Mouse (Mus musculus): ENCODE data around the gene Klf13. TPM values are rescaled to one million over a fixed set of nuclear protein-coding genes. Genes with fewer than 3 reads are reported as not detected.

Klf13 gene
- polyA plus RNA-seq, 1 experiment from 2014 or later: 24.9 TPM

DNA sequence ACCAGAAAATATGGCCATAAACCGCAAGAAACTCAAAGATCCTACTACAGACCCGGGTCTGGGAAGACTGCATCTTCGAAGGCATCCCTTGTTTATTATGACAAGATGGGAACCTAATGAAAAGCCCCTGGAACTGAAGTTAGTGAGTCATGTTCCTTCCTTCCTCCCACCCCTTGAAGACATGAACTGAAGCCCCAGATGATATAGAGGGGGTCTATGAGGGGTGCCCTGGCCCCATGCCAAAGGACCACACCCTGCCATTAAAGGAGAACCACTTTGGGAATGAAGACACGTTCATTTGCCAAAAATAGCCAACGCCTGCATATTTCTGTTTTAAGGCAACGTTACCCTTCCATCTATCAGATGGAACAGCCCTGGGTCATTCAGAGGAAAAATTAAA lies 50.0 kb downstream of the Klf13 start:
- Histone ChIP-seq H3K9me3 (ENCODE audit: control insufficient read depth, low read length) (no peaks in the 10 kb centered on the region), H3K36me3 (ENCODE audit: control insufficient read depth, insufficient read depth, low read length) (peaks cover 7% of the 10 kb centered on the region; the same call in 1 of the 2 replicates), H3K27ac (ENCODE audit: low read depth, low read length) (no peak overlapping the region), H3K4me3 (ENCODE audit: low read depth, low read length) (no peak overlapping the region), H3K4me2 (ENCODE audit: low read depth, low read length) (no peak overlapping the region), H3K27me3 (ENCODE audit: control insufficient read depth, insufficient read depth, low read length) (no peaks in the 10 kb centered on the region), H3K9ac (replicated peaks; ENCODE audit: low read depth, low read length) (no peak overlapping the region), H3K4me1 (ENCODE audit: control insufficient read depth, insufficient read depth, low read length) (no peaks in the 10 kb centered on the region)
- WGBS: 88% methylated on average over 6 of the region's 6 CpGs
- no peak for ATAC-seq (ENCODE audit: low read depth)

DNA sequence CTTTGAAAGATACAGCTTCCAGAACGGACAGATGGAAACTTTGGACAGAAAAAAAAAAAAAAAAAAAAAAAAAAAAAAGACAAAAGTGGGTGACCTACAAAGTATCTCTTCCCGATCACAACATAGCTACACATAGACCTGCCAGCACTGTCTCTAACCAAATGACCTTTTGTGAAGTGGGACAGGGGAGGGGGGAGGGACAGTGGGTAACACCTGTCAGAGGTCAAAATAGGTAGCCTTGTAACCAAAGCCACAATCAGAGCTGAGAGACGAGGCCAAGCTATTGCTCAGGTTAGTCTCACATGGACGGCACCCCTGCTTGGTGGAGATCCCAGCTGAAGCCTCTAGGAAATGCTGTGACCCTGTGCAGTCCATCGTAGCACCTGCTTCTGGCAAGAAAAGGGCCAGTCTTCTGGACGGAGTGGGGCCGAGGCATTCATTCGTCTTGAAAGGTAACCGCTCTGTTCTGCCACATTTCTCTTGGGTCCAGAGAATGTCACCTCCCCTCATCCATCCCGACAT lies 51.1 kb downstream of the Klf13 start:
- H3K27ac ChIP-seq (ENCODE audit: low read depth, low read length): no peak overlapping the region
- peaks cover 7% of the 10 kb centered on the region; the same call in 1 of the 2 replicates for H3K36me3 ChIP-seq (ENCODE audit: control insufficient read depth, insufficient read depth, low read length)
- no peak overlapping the region for H3K4me3 ChIP-seq (ENCODE audit: low read depth, low read length)
- ATAC-seq (ENCODE audit: low read depth): no peak
- 89% methylated on average over 10 of the region's 10 CpGs for WGBS
- no peak overlapping the region for H3K4me2 ChIP-seq (ENCODE audit: low read depth, low read length)
- no peaks in the 10 kb centered on the region for H3K4me1 ChIP-seq (ENCODE audit: control insufficient read depth, insufficient read depth, low read length)
- H3K27me3 ChIP-seq (ENCODE audit: control insufficient read depth, insufficient read depth, low read length): no peaks in the 10 kb centered on the region
- no peaks in the 10 kb centered on the region for H3K9me3 ChIP-seq (ENCODE audit: control insufficient read depth, low read length)
- no peak overlapping the region for H3K9ac ChIP-seq (replicated peaks; ENCODE audit: low read depth, low read length)

DNA sequence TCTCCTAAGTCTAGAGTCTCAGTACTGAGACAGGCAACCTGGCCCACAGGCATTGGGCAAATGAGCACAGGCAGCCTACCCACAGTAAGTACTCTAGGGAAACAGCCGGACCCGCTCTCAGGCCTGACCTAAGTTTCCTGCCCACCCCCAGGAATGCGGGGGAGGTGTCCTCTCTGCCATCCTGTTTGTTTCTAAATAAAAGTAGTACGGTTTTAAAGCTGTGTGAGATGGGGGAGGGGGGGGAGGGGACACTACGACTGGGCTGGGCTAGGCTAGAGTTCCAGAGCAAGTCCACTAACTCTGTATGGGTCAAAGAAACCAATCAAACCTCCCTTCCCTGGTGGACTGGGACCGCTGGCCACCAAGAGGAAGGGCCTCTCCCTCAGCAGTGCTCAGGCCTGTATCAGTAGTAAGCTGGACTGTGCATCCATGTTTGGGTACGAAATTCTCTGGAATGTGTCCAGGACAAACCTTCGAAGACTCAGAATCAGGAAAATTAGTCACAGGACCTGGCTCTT lies 51.6 kb downstream of the Klf13 start:
- Histone ChIP-seq H3K9ac (replicated peaks; ENCODE audit: low read depth, low read length) (no peak overlapping the region), H3K4me3 (ENCODE audit: low read depth, low read length) (no peak overlapping the region), H3K4me1 (ENCODE audit: control insufficient read depth, insufficient read depth, low read length) (no peaks in the 10 kb centered on the region), H3K27me3 (ENCODE audit: control insufficient read depth, insufficient read depth, low read length) (no peaks in the 10 kb centered on the region), H3K27ac (ENCODE audit: low read depth, low read length) (no peak overlapping the region), H3K36me3 (ENCODE audit: control insufficient read depth, insufficient read depth, low read length) (peaks cover 7% of the 10 kb centered on the region; the same call in 1 of the 2 replicates), H3K9me3 (ENCODE audit: control insufficient read depth, low read length) (no peaks in the 10 kb centered on the region), H3K4me2 (ENCODE audit: low read depth, low read length) (no peak overlapping the region)
- no peak for ATAC-seq (ENCODE audit: low read depth)
- WGBS: 68% methylated on average over 8 of the region's 8 CpGs

DNA sequence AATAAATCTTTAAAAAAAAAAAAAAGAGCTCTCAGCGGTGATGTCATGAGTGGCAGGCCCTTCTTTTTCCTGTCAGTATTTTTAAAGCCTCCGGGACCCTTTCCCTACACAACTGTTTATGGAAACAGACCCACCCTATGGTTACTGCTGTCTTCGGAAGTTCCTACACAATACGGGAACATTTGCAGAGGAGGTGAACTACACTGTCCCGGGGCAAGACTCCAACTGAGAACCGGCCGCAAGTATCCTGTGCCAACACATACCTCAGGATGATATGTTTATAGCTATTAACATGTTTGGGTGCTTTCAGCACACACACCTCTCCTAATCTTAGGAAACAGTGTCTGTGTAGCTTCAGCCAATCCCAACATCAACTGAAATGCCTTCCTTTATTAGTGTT lies 53.7 kb downstream of the Klf13 start:
- 90% methylated on average over 7 of the region's 7 CpGs for WGBS
- H3K27ac ChIP-seq (ENCODE audit: low read depth, low read length): no peak overlapping the region
- H3K9me3 ChIP-seq (ENCODE audit: control insufficient read depth, low read length): no peaks in the 10 kb centered on the region
- H3K4me2 ChIP-seq (ENCODE audit: low read depth, low read length): no peak overlapping the region
- H3K36me3 ChIP-seq (ENCODE audit: control insufficient read depth, insufficient read depth, low read length): 0 out of 2 replicates have a peak, but pooled peaks cover under 1% of the 10 kb centered on the region
- no peaks in the 10 kb centered on the region for H3K27me3 ChIP-seq (ENCODE audit: control insufficient read depth, insufficient read depth, low read length)
- no peak overlapping the region for H3K9ac ChIP-seq (replicated peaks; ENCODE audit: low read depth, low read length)
- no peak for ATAC-seq (ENCODE audit: low read depth)
- no peaks in the 10 kb centered on the region for H3K4me1 ChIP-seq (ENCODE audit: control insufficient read depth, insufficient read depth, low read length)
- no peak overlapping the region for H3K4me3 ChIP-seq (ENCODE audit: low read depth, low read length)

DNA sequence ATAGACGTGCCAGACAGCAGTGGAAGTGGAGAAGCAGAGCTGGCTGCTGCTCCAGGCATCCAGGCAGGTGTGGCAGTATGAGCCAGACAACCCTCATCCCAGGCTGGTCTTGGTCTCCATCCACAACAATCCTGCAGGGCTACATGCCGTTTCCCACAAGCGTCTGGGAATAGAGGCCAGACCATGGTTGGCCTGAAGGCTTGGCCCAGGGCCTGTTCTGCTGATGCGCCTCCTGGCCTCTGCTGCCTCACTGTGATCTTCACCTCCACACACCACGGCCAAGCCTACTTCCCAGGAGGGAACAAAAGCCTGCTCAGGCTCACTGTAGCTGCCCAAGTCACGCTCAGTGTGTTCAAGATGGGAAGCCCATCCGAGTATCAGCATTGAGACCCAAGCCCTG lies 56.0 kb downstream of the Klf13 start:
- Histone ChIP-seq H3K27me3 (ENCODE audit: control insufficient read depth, insufficient read depth, low read length) (no peaks in the 10 kb centered on the region), H3K27ac (ENCODE audit: low read depth, low read length) (no peak overlapping the region), H3K36me3 (ENCODE audit: control insufficient read depth, insufficient read depth, low read length) (no peaks in the 10 kb centered on the region), H3K4me1 (ENCODE audit: control insufficient read depth, insufficient read depth, low read length) (no peaks in the 10 kb centered on the region), H3K9me3 (ENCODE audit: control insufficient read depth, low read length) (no peaks in the 10 kb centered on the region), H3K9ac (replicated peaks; ENCODE audit: low read depth, low read length) (no peak overlapping the region), H3K4me2 (ENCODE audit: low read depth, low read length) (no peak overlapping the region), H3K4me3 (ENCODE audit: low read depth, low read length) (no peak overlapping the region)
- 88% methylated on average over 7 of the region's 7 CpGs for WGBS
- no peak for ATAC-seq (ENCODE audit: low read depth)

DNA sequence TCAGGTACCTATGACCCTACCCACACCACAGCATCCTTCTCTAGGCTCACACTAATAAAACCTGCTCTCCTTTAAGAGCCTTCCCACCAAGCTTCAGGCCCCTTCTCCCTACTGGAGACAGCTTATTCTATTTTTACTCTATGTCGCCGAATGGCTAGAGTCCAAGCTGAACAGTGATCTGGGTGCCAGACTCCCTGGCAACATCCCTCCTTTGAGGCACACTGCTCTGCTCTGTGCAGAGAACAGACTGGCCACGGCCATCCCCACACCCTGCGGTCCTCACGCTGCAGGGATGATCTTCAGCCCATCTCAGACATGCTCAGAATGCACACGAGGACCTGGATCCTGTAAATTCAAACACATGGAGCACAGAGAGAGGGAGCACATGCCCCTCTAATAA lies 59.1 kb downstream of the Klf13 start:
- ATAC-seq (ENCODE audit: low read depth): no peak
- no peak overlapping the region for H3K27ac ChIP-seq (ENCODE audit: low read depth, low read length)
- no peaks in the 10 kb centered on the region for H3K27me3 ChIP-seq (ENCODE audit: control insufficient read depth, insufficient read depth, low read length)
- H3K9me3 ChIP-seq (ENCODE audit: control insufficient read depth, low read length): no peaks in the 10 kb centered on the region
- H3K4me1 ChIP-seq (ENCODE audit: control insufficient read depth, insufficient read depth, low read length): no peaks in the 10 kb centered on the region
- no peaks in the 10 kb centered on the region for H3K36me3 ChIP-seq (ENCODE audit: control insufficient read depth, insufficient read depth, low read length)
- H3K4me2 ChIP-seq (ENCODE audit: low read depth, low read length): no peak overlapping the region
- 83% methylated on average over 6 of the region's 6 CpGs for WGBS
- H3K4me3 ChIP-seq (ENCODE audit: low read depth, low read length): no peak overlapping the region
- no peak overlapping the region for H3K9ac ChIP-seq (replicated peaks; ENCODE audit: low read depth, low read length)

DNA sequence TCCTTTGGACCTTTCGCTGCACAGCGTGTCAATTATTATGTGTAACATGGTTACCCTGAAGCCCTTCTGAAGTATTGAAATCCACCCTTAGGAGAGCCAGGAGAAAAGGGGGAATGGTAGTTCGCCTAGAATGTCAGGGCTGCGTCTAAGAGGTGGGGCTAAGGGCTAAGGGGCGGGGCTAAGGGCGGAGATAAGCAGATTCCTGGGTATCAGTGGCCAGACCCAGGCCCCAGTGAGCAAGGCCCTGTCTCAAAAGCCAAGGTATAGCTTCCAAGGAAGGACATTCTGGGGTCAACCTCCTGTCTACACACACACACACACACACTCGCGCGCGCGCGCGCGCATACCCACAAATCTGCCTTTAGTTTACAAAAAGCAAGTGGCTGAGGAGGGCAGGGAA lies 61.1 kb downstream of the Klf13 start:
- no peaks in the 10 kb centered on the region for H3K9me3 ChIP-seq (ENCODE audit: control insufficient read depth, low read length)
- 30% methylated on average over 14 of the region's 14 CpGs for WGBS
- no peaks in the 10 kb centered on the region for H3K36me3 ChIP-seq (ENCODE audit: control insufficient read depth, insufficient read depth, low read length)
- ATAC-seq (ENCODE audit: low read depth): no peak
- H3K9ac ChIP-seq (replicated peaks; ENCODE audit: low read depth, low read length): no peak overlapping the region
- no peak overlapping the region for H3K27ac ChIP-seq (ENCODE audit: low read depth, low read length)
- no peak overlapping the region for H3K4me2 ChIP-seq (ENCODE audit: low read depth, low read length)
- H3K27me3 ChIP-seq (ENCODE audit: control insufficient read depth, insufficient read depth, low read length): no peaks in the 10 kb centered on the region
- H3K4me1 ChIP-seq (ENCODE audit: control insufficient read depth, insufficient read depth, low read length): no peaks in the 10 kb centered on the region
- H3K4me3 ChIP-seq (ENCODE audit: low read depth, low read length): no peak overlapping the region

DNA sequence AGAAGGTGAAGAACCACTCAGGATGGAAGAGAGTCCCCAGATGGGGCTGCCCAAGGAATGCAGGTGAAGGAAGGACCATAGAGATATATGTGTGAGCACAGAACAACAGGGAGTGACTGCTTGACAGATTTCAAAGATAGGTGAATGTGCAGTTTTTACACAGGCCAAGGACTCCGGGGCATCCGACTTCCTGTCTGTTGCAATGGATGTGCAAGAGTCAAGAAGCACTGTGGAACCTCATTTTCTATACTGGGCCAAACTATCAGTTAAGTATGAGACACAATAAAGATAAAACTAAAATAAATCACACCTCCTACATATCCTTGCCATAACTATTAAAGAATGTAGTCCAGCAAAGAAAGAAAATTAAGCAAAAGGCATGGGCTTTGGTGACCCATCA lies 62.1 kb downstream of the Klf13 start:
- Histone ChIP-seq H3K27ac (ENCODE audit: low read depth, low read length) (no peak overlapping the region), H3K4me2 (ENCODE audit: low read depth, low read length) (no peak overlapping the region), H3K36me3 (ENCODE audit: control insufficient read depth, insufficient read depth, low read length) (no peaks in the 10 kb centered on the region), H3K4me3 (ENCODE audit: low read depth, low read length) (no peak overlapping the region), H3K9ac (replicated peaks; ENCODE audit: low read depth, low read length) (no peak overlapping the region), H3K4me1 (ENCODE audit: control insufficient read depth, insufficient read depth, low read length) (no peaks in the 10 kb centered on the region), H3K9me3 (ENCODE audit: control insufficient read depth, low read length) (no peaks in the 10 kb centered on the region), H3K27me3 (ENCODE audit: control insufficient read depth, insufficient read depth, low read length) (no peaks in the 10 kb centered on the region)
- WGBS: 86% methylated on average over 2 of the region's 2 CpGs
- no peak for ATAC-seq (ENCODE audit: low read depth)

DNA sequence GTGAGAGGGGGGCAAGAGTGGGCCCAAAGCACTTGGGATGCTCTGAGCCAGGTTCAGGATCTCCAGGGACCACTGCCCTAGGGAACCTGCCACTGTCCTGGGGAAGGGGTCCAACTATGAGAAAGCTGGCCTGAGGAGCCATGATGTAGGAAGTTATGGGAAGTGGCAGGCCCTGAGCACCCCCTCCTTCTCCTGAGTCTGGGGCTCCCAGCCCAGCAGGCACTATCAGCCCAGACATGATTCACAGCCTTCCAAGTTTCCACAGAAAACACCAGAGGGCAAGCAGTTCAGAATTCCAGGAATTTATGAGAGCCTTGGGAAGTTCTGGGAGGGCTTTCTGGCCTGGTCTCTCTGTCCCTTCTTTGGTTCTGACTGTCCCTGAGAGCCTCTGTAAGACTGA lies 63.0 kb downstream of the Klf13 start:
- H3K36me3 ChIP-seq (ENCODE audit: control insufficient read depth, insufficient read depth, low read length): no peaks in the 10 kb centered on the region
- H3K4me1 ChIP-seq (ENCODE audit: control insufficient read depth, insufficient read depth, low read length): no peaks in the 10 kb centered on the region
- H3K9ac ChIP-seq (replicated peaks; ENCODE audit: low read depth, low read length): no peak overlapping the region
- no peaks in the 10 kb centered on the region for H3K27me3 ChIP-seq (ENCODE audit: control insufficient read depth, insufficient read depth, low read length)
- H3K9me3 ChIP-seq (ENCODE audit: control insufficient read depth, low read length): no peaks in the 10 kb centered on the region
- no peak overlapping the region for H3K4me2 ChIP-seq (ENCODE audit: low read depth, low read length)
- H3K4me3 ChIP-seq (ENCODE audit: low read depth, low read length): no peak overlapping the region
- ATAC-seq (ENCODE audit: low read depth): no peak
- H3K27ac ChIP-seq (ENCODE audit: low read depth, low read length): no peak overlapping the region
